Mouse (Mus musculus): Measurements from ENCODE around the gene Galnt5. TPM values are rescaled to one million over a fixed set of nuclear protein-coding genes. Genes with fewer than 3 reads are reported as not detected.

Galnt5 gene
- polyA plus RNA-seq, 2 experiments, result 0.02 to 0.03 TPM

DNA sequence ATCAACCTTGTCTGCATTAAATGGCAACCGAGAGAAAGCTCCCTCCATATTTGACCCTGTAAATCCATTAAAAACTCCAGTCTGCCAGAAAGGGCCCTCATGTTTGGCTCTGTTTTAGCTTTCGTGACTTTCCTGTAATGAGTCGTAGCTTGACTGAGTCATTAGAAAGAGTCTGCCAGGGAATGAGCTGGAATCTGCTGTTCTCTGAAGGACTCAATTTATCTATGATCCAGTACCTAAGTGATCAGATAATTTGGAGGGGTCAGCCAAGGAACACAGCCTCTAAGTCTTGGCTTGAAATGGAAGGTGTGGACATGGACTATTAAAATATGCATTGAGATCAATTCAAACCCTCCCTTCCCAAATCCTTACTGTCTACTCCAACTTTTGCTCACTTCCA lies 33.7 kb downstream of the Galnt5 start:
- H3K9ac ChIP-seq (replicated peaks), result no peak overlapping the region
- no peak overlapping the region for H3K4me2 ChIP-seq (ENCODE audit: low read depth)
- no peak for DNase-seq (ENCODE audit: low read depth in 3 of 3, low spot score in 3 of 3)
- H3K4me1 ChIP-seq (replicated peaks; ENCODE audit: control insufficient read depth in 2 of 2, insufficient read depth in 2 of 2, low read length in 1 of 2), result no peaks in the 10 kb centered on the region; a peak in 1 of 4 replicates
- H3K9me3 ChIP-seq (ENCODE audit: control insufficient read depth, low read length), result no peaks in the 10 kb centered on the region
- H3K27me3 ChIP-seq (ENCODE audit: control insufficient read depth, insufficient read depth, low read length), result no peaks in the 10 kb centered on the region
- no peaks in the 10 kb centered on the region for H3K36me3 ChIP-seq (replicated peaks; ENCODE audit: control insufficient read depth, insufficient read depth, low read depth)
- H3K4me3 ChIP-seq (ENCODE audit: insufficient read depth in 1 of 2, low read depth in 2 of 2, low read length in 2 of 2), result no peak overlapping the region
- no peak overlapping the region for H3K27ac ChIP-seq
- TF ChIP-seq EP300 (IDR thresholded peaks at IDR 0.05; ENCODE audit: low read depth) (no peak), CTCF (IDR thresholded peaks at IDR 0.05; ENCODE audit: low read depth) (no peak)
- ATAC-seq (ENCODE audit: insufficient read depth), result no peak
- 64% methylated on average over 3 of the region's 3 CpGs for WGBS (ENCODE audit: insufficient replicate concordance)

DNA sequence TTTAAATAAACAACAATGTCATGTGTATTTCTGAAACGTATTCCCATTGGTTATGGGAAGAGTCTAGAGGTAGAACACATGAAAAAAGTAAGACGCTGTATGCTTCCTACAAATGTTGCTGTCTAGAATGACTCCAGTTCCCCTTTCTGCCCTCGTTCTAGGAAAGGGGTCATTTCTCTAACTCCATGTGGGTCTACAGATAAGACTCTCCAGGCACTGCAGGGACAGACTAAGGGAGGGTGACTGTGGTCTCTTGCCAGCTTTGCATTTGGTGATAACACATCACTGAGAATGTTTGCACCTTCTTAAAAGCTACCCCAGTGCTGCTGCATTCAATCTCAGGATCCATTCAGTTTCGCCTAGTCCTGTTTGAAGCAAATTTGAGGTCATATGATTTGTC lies 38.0 kb downstream of the Galnt5 start:
- no peak overlapping the region for H3K9ac ChIP-seq (replicated peaks)
- H3K4me2 ChIP-seq (ENCODE audit: low read depth), result no peak overlapping the region
- ATAC-seq (ENCODE audit: insufficient read depth), result no peak; the same call in 1 of the 2 replicates
- 8% methylated on average over 4 of the region's 4 CpGs for WGBS (ENCODE audit: insufficient replicate concordance)
- H3K27ac ChIP-seq, result no peak overlapping the region
- TF ChIP-seq EP300 (IDR thresholded peaks at IDR 0.05; ENCODE audit: low read depth), result no peak
- no peak for TF ChIP-seq CTCF (IDR thresholded peaks at IDR 0.05; ENCODE audit: low read depth)
- no peak for DNase-seq (ENCODE audit: low read depth in 3 of 3, low spot score in 3 of 3)
- no peaks in the 10 kb centered on the region; a peak in 1 of 4 replicates for H3K4me1 ChIP-seq (replicated peaks; ENCODE audit: control insufficient read depth in 2 of 2, insufficient read depth in 2 of 2, low read length in 1 of 2)
- H3K27me3 ChIP-seq (ENCODE audit: control insufficient read depth, insufficient read depth, low read length), result no peaks in the 10 kb centered on the region
- H3K4me3 ChIP-seq (ENCODE audit: insufficient read depth in 1 of 2, low read depth in 2 of 2, low read length in 2 of 2), result no peak overlapping the region
- no peaks in the 10 kb centered on the region for H3K9me3 ChIP-seq (ENCODE audit: control insufficient read depth, low read length)
- no peaks in the 10 kb centered on the region for H3K36me3 ChIP-seq (replicated peaks; ENCODE audit: control insufficient read depth, insufficient read depth, low read depth)

DNA sequence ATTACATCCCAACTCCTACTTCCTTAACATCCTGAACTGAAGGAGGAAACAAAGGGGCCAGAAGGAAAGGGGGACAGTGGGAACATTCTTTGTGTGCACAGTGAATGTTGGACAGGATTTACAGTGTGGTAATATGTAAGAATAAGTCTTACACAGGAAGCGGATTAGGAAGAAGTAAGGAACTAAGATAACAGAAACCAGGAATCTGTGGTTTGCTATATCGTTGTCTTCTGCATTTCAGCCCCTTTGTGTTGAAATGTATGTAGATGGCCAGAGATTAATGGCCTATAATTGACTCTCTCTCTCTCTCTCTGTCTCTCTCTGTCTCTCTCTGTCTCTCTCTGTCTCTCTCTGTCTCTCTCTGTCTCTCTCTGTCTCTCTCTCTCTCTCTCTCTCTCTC lies 39.2 kb downstream of the Galnt5 start:
- Histone ChIP-seq H3K36me3 (replicated peaks; ENCODE audit: control insufficient read depth, insufficient read depth, low read depth) (no peaks in the 10 kb centered on the region), H3K4me3 (ENCODE audit: insufficient read depth in 1 of 2, low read depth in 2 of 2, low read length in 2 of 2) (no peak overlapping the region), H3K27ac (no peak overlapping the region), H3K4me2 (ENCODE audit: low read depth) (no peak overlapping the region), H3K27me3 (ENCODE audit: control insufficient read depth, insufficient read depth, low read length) (no peaks in the 10 kb centered on the region), H3K9me3 (ENCODE audit: control insufficient read depth, low read length) (no peaks in the 10 kb centered on the region), H3K9ac (replicated peaks) (no peak overlapping the region), H3K4me1 (replicated peaks; ENCODE audit: control insufficient read depth in 2 of 2, insufficient read depth in 2 of 2, low read length in 1 of 2) (no peaks in the 10 kb centered on the region; a peak in 1 of 4 replicates)
- DNase-seq (ENCODE audit: low read depth in 3 of 3, low spot score in 3 of 3), result no peak
- WGBS (ENCODE audit: insufficient replicate concordance), result 2% methylated on average over 2 of the region's 2 CpGs
- ATAC-seq (ENCODE audit: insufficient read depth), result no peak
- TF ChIP-seq CTCF (IDR thresholded peaks at IDR 0.05; ENCODE audit: low read depth) (no peak), EP300 (IDR thresholded peaks at IDR 0.05; ENCODE audit: low read depth) (no peak)

- TF ChIP-seq EP300 (IDR thresholded peaks at IDR 0.05; ENCODE audit: low read depth), result no peak
- TF ChIP-seq CTCF (IDR thresholded peaks at IDR 0.05; ENCODE audit: low read depth), result no peak
- Histone ChIP-seq H3K36me3 (replicated peaks; ENCODE audit: control insufficient read depth, insufficient read depth, low read depth) (no peaks in the 10 kb centered on the region), H3K9ac (replicated peaks) (no peak overlapping the region), H3K9me3 (ENCODE audit: control insufficient read depth, low read length) (no peaks in the 10 kb centered on the region), H3K27ac (no peak overlapping the region), H3K4me2 (ENCODE audit: low read depth) (no peak overlapping the region), H3K4me1 (replicated peaks; ENCODE audit: control insufficient read depth in 2 of 2, insufficient read depth in 2 of 2, low read length in 1 of 2) (no peaks in the 10 kb centered on the region), H3K4me3 (ENCODE audit: insufficient read depth in 1 of 2, low read depth in 2 of 2, low read length in 2 of 2) (no peak overlapping the region), H3K27me3 (ENCODE audit: control insufficient read depth, insufficient read depth, low read length) (no peaks in the 10 kb centered on the region)
- 21% methylated on average over 7 of the region's 7 CpGs for WGBS (ENCODE audit: insufficient replicate concordance)
- ATAC-seq (ENCODE audit: insufficient read depth) (no peak), DNase-seq (ENCODE audit: low read depth in 3 of 3, low spot score in 3 of 3) (no peak)
These were observed 44.2 kb downstream of the Galnt5 start for GRCm38 (mm10) chr2:58041867-58042266.

DNA sequence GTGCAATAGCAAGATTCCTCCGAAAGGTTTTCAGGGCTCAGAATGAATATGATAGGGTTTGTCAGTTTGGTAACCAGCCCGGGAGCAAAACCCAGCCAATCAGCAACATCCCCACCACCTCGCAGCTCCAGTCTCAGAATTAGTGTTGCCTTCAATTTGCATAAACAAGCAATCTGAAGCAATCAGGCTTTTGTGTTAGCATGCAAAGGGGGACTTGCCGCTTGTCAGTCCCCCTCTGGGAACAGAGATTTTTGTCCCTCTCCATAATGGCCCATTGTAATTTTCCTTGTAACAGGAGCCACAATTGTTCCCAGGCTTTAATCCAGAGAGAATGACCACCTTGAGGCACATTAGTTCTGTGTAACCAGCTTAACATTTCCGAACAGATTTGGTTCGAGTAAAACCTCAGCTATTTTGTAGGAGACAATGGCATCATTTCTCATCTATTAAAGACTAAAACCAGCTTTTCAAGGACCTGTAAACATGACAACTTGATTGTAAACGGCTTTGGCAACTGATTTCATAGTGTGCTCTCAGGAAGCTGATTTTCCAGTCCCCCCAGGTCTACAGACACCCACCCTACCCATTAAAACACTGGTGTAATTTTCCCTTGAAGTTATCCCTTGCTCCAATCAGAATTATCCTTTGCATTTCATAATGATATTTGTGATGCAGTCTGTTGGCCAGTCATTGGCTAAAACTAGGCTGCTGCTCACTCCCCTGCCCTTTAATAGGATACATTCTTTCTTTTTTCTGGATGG lies 55.3 kb downstream of the Galnt5 start, which contains the start of gene Ermn:
TSS of gene Ermn (minus strand) at position 44 of the 761 bp plus-strand sequence.
- DNase-seq (ENCODE audit: low read depth in 3 of 3, low spot score in 3 of 3), result no peak
- no peaks in the 10 kb centered on the region for H3K9me3 ChIP-seq (ENCODE audit: control insufficient read depth, low read length)
- no peak for TF ChIP-seq CTCF (IDR thresholded peaks at IDR 0.05; ENCODE audit: low read depth)
- TF ChIP-seq EP300 (IDR thresholded peaks at IDR 0.05; ENCODE audit: low read depth), result no peak
- no peak within 1 kb of the TSS for H3K4me3 ChIP-seq (ENCODE audit: insufficient read depth in 1 of 2, low read depth in 2 of 2, low read length in 2 of 2)
- WGBS (ENCODE audit: insufficient replicate concordance), result 50% methylated on average over 7 of the region's 7 CpGs
- ATAC-seq (ENCODE audit: insufficient read depth), result no peak
- no peaks in the 10 kb centered on the region for H3K4me1 ChIP-seq (replicated peaks; ENCODE audit: control insufficient read depth in 2 of 2, insufficient read depth in 2 of 2, low read length in 1 of 2)
- H3K27me3 ChIP-seq (ENCODE audit: control insufficient read depth, insufficient read depth, low read length), result no peaks in the 10 kb centered on the region
- H3K36me3 ChIP-seq (replicated peaks; ENCODE audit: control insufficient read depth, insufficient read depth, low read depth), result no peaks in the 10 kb centered on the region
- no peak within 1 kb of the TSS for H3K27ac ChIP-seq
- no peak within 1 kb of the TSS for H3K4me2 ChIP-seq (ENCODE audit: low read depth)
- H3K9ac ChIP-seq (replicated peaks), result no peak within 1 kb of the TSS
